Mouse (Mus musculus): Measurements from ENCODE around the gene Tnr. TPM values are rescaled to one million over a fixed set of nuclear protein-coding genes. Genes with fewer than 3 reads are reported as not detected.

Gene Tnr
- polyA plus RNA-seq, 1 experiment, result not detected

DNA sequence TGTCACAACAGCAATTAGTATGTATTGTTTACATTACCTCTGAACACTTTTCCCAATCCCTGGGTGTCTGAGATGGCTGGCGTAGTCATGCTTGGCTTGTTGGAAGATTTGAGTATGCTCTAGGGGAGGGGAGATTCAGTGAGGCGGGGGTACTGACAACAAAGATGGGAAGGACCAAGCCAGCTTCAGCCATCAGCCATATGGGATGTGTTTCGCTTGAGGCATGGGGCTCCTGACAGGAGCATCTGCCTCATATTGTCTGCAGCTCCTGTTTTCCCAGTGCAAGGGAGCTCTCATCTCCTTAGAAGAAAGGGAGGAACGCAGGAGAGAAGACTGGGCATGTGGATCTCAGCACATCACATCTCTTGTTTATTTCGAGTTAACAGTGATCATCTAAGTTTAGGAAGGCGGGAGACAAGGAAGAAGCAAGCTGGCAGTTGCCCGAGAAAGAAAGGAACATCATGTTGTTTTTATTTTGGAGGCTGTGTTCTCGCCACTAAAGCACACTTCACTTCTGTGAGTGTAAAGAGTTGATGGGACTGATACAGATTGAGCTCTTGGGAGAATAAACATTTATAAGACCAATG is 56.9 kb downstream of the Tnr start:
- no peak for TF ChIP-seq POLR2A (IDR thresholded peaks at IDR 0.05; ENCODE audit: borderline replicate concordance, low read depth, low read length)
- TF ChIP-seq CTCF (IDR thresholded peaks at IDR 0.05; ENCODE audit: low read depth, low read length), result no peak
- Histone ChIP-seq H3K27ac (ENCODE audit: insufficient read depth, low read depth, low read length) (no peak overlapping the region), H3K4me3 (ENCODE audit: insufficient read depth, low read length) (no peak overlapping the region), H3K4me1 (ENCODE audit: control insufficient read depth, insufficient read depth, low read length) (peaks cover 6% of the 10 kb centered on the region)

DNA sequence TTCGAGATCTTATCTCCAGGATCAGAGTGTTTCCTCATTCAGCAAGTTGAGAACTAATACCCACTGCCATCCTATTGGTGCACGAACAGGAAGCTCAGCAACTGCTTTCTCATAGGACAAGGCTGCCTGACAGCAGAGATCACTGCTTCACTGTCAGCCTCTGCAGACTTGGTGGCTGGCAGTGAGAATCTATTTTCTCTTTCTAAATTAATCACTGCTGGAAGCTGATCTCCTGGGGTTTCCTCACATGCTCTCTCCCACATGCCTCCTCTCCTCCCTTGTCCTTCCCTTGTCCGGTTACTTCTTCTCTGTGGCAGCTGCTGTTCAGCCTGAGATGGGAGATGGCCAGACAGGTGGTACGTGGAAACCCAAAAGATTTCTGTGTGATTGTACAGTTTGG is 60.3 kb downstream of the Tnr start:
- TF ChIP-seq POLR2A (IDR thresholded peaks at IDR 0.05; ENCODE audit: borderline replicate concordance, low read depth, low read length), result no peak
- no peak for TF ChIP-seq CTCF (IDR thresholded peaks at IDR 0.05; ENCODE audit: low read depth, low read length)
- Histone ChIP-seq H3K27ac (ENCODE audit: insufficient read depth, low read depth, low read length) (no peak overlapping the region), H3K4me3 (ENCODE audit: insufficient read depth, low read length) (no peak overlapping the region), H3K4me1 (ENCODE audit: control insufficient read depth, insufficient read depth, low read length) (peaks cover 6% of the 10 kb centered on the region)

DNA sequence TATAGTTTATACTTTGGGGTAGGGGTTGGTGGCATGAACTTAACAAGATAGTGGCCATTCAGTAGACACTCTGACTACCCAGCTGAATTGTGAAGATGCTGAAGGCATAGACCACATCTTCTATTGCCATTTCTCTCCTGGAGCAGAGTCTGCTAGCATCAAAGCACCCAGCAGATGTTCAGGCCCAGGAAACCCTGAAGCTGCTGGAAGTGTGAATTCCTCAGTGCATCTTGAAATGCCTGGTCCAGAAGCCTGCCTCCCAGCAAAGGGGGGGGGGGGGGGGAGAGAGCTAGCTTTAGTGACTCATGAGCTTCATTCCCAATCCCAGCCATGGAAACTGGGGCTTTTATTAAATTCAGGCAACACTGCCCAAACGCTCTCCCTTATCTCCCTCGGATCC is 65.2 kb downstream of the Tnr start:
- Histone ChIP-seq H3K27ac (ENCODE audit: insufficient read depth, low read depth, low read length) (no peak overlapping the region), H3K4me1 (ENCODE audit: control insufficient read depth, insufficient read depth, low read length) (peaks cover 16% of the 10 kb centered on the region), H3K4me3 (ENCODE audit: insufficient read depth, low read length) (no peak overlapping the region)
- no peak for TF ChIP-seq CTCF (IDR thresholded peaks at IDR 0.05; ENCODE audit: low read depth, low read length)
- no peak for TF ChIP-seq POLR2A (IDR thresholded peaks at IDR 0.05; ENCODE audit: borderline replicate concordance, low read depth, low read length)

DNA sequence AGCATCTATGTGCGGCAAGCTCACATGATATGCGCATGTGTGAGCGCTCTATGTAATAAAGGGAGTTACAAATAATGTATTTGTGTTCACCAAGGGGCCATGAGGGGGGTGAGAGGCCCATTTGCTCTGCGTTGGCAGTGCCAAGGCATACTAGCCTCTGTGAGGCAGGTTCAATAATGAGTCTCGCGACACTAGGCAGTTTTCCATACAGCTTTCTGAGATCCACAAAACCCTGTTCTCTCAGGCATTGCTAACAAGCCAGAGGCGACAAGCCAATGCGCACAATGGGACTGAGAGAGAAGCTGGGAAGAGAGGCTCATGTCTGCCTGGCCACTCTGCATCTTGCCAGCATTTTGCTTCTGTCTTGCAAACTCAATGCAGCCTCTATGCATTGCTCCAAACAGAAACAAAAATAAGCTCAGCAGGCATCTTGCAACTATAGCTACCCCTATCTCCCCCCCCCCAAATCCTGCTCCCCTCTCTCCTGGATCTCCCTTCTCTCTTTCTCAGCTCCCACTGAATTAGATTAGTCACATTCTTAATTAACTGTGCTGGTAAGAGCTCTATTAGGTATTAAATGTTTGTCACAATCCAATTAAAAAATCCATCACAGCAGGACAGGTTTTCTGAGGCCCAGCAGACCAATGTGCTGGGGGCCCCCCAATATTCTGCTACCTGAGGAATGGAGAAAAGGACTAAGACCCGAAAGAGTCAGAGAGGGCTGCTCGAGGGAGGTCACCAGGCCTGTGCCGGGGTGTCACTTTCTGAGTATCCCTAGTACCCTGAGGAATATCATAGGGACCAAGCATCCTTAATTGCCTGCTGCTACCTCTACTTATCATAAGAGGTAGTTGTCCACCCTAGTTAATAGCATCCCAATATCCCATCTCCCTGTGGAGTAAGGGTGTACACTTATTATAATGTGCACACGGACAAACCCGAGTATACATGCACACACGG is 70.8 kb downstream of the Tnr start:
- no peak overlapping the region for H3K27ac ChIP-seq (ENCODE audit: insufficient read depth, low read depth, low read length)
- no peak overlapping the region for H3K4me3 ChIP-seq (ENCODE audit: insufficient read depth, low read length)
- peaks cover 37% of the 10 kb centered on the region for H3K4me1 ChIP-seq (ENCODE audit: control insufficient read depth, insufficient read depth, low read length)
- TF ChIP-seq CTCF (IDR thresholded peaks at IDR 0.05; ENCODE audit: low read depth, low read length), result no peak

DNA sequence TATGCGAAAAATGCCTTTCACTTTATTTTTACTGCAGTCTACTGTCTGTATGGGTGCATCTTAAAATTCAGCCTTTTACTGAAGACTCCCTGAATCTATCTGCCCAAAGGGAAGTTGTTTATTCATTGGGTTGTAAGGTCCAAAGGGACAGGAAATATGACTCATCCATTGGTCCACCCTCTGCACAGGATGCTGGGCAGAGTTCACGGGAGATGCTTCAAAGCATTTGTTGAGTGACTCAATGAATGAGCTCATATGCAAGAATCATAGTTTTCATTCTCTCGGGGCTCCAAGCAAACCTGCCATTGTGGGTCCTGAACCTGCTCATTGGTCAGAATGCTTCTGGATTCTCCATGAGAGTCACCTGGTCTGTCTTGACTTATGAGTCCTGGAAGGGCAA is 72.2 kb downstream of the Tnr start:
- H3K27ac ChIP-seq (ENCODE audit: insufficient read depth, low read depth, low read length), result peak overlapping the region; percentile 41
- H3K4me1 ChIP-seq (ENCODE audit: control insufficient read depth, insufficient read depth, low read length), result peaks cover 35% of the 10 kb centered on the region
- TF ChIP-seq CTCF (IDR thresholded peaks at IDR 0.05; ENCODE audit: low read depth, low read length) (no peak), POLR2A (IDR thresholded peaks at IDR 0.05; ENCODE audit: borderline replicate concordance, low read depth, low read length) (no peak)
- H3K4me3 ChIP-seq (ENCODE audit: insufficient read depth, low read length), result no peak overlapping the region

DNA sequence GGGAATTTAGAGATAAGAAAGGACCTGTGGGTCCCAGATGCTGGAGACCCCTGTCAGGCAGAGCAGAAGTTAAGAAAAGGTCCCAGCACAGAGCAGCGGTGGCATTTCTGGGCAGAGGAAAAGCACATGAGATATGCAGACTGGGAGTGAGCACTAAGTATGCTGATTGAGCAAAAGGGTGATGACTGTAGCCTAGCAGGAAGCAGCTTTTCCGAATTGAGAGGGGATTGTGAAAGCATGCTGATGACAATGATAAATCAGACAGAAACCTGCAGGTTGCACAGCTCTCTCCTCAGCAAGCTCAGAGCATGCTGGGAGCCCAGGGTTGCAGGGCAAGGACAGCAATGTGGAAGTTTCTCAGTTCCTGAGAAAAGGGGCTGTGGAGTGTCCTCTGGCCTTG is 73.1 kb downstream of the Tnr start:
- Histone ChIP-seq H3K27ac (ENCODE audit: insufficient read depth, low read depth, low read length) (peak overlapping the region; percentile 63), H3K4me1 (ENCODE audit: control insufficient read depth, insufficient read depth, low read length) (peaks cover 28% of the 10 kb centered on the region), H3K4me3 (ENCODE audit: insufficient read depth, low read length) (no peak overlapping the region)
- no peak for TF ChIP-seq POLR2A (IDR thresholded peaks at IDR 0.05; ENCODE audit: borderline replicate concordance, low read depth, low read length)

DNA sequence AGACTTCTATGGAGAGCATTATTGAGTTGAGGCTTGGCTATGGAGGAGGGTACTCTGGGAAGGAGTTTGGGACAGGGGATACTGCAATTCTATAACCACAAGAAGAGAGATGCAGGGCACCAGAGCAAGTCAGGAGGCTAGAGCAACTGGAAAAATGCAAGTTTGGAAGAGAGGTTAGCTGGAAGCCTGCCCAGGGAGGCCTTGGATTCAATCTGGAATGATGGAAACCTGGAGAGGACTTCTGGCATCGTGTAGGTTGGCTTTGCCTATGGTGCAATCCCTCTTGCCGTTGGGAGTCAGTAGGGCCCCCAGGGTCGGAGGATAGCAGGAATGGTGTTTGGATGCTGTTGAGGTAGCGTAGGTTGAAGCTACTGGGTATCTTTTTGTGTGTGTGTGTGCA is 90.0 kb downstream of the Tnr start:
- no peak overlapping the region for H3K4me3 ChIP-seq (ENCODE audit: insufficient read depth, low read length)
- no peak for TF ChIP-seq POLR2A (IDR thresholded peaks at IDR 0.05; ENCODE audit: borderline replicate concordance, low read depth, low read length)
- TF ChIP-seq CTCF (IDR thresholded peaks at IDR 0.05; ENCODE audit: low read depth, low read length), result no peak
- no peak overlapping the region for H3K27ac ChIP-seq (ENCODE audit: insufficient read depth, low read depth, low read length)
- H3K4me1 ChIP-seq (ENCODE audit: control insufficient read depth, insufficient read depth, low read length), result no peaks in the 10 kb centered on the region

DNA sequence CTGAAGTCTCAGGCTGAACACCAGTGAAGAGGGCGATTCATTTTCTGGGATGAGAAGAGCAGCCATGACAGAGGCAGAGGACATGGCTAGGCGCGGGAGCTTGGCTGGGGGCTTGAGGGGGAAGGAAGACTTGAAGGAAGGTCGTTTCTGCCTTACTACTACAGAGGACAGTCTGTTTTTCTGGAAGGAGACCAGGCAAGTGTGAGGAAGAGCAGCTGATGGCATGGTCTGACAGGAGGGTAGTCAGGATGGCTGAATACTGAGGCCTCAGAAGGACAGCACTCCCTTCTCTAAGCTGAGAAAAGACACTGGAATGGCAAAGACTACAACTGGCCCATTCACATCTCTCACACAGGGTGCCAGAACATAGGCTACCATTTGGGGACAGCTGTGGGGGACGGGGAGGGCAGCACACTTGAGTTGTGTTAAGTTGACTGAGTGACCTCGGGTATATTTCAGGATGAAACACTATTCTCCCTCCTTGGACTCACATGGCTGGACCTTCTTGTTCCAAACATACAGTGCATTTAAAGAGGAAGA is 90.6 kb downstream of the Tnr start:
- TF ChIP-seq POLR2A (IDR thresholded peaks at IDR 0.05; ENCODE audit: borderline replicate concordance, low read depth, low read length), result no peak
- TF ChIP-seq CTCF (IDR thresholded peaks at IDR 0.05; ENCODE audit: low read depth, low read length), result no peak
- H3K27ac ChIP-seq (ENCODE audit: insufficient read depth, low read depth, low read length), result no peak overlapping the region
- no peaks in the 10 kb centered on the region for H3K4me1 ChIP-seq (ENCODE audit: control insufficient read depth, insufficient read depth, low read length)
- H3K4me3 ChIP-seq (ENCODE audit: insufficient read depth, low read length), result no peak overlapping the region

DNA sequence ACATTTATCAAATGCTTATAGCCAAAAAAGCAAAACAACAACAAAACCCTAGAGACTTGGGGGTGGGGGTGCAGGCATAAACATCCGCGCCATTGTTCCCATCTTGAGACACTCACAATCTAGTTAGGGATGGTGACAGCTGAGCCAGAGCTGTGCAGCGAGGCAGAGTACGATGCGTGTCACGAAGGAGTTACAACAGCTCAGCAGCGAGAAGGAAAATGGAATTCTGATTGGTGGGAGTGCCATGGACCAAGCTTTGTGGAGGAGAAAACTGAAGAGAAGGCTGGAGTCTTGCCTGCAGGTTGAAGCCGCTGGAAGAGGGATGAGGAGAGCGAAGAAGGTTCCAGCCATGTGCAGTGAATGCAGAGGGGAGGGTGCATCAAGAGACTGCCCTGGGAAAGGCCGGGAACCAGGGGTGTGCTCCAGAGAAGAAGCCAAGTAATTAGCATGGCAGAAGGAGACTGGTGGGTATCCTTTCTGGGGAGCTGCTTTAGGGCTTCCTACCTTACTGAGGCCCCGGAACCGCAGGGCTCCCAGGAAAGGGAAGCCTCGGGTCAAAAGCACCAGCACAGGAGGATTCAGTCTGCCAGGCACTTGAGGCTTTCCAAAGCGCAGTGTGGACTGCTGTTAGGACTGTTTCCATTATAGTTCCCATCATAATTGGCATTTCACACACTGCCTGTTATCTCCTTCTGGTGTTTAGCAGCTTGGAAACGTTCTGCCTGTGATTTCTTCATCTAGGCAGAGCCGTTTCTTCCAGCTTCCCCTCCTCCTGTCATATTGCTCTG is 91.3 kb downstream of the Tnr start:
- Histone ChIP-seq H3K4me3 (ENCODE audit: insufficient read depth, low read length) (no peak overlapping the region), H3K27ac (ENCODE audit: insufficient read depth, low read depth, low read length) (no peak overlapping the region), H3K4me1 (ENCODE audit: control insufficient read depth, insufficient read depth, low read length) (no peaks in the 10 kb centered on the region)
- no peak for TF ChIP-seq CTCF (IDR thresholded peaks at IDR 0.05; ENCODE audit: low read depth, low read length)
- TF ChIP-seq POLR2A (IDR thresholded peaks at IDR 0.05; ENCODE audit: borderline replicate concordance, low read depth, low read length), result no peak

Data from bone marrow macrophage, adult 2 months (primary cell).